Mouse (Mus musculus) neural tube, embryonic 12.5 days (tissue): ENCODE measurements at regions not wholly inside any gene's neighbourhood (a gene's known extent, or its start where the extent isn't known, plus 50 kb on each side); places are given as distances from the start of the nearest gene placed in this dataset.

Experiments used
- ATAC-seq: fragments of 200-750 bp; cut with Nextera tagmentation; 2 replicates; pipeline ENCODE4 v1.8.0; 2017; ENCODE audit warnings: low read depth, mild to moderate bottlenecking, moderate TSS enrichment, moderate library complexity; ENCODE audit not compliant: low FRiP score
- H3K27ac ChIP-seq: fragments of 300-500 bp; sonication (generic); 2 replicates; pipeline ENCODE4 v1.5.1; 2016
- H3K27me3 ChIP-seq: fragments of 300-500 bp; sonication (generic); replicated peaks from 2 replicates; pipeline ENCODE4 v1.6.1; 2016; ENCODE audit warnings: mild to moderate bottlenecking
- H3K36me3 ChIP-seq: fragments of 300-500 bp; sonication (generic); 2 replicates; pipeline ENCODE4 v1.6.1; 2016; ENCODE audit warnings: mild to moderate bottlenecking
- H3K4me1 ChIP-seq: fragments of 300-500 bp; sonication (generic); 2 replicates; pipeline ENCODE4 v1.6.1; 2016
- H3K4me2 ChIP-seq: fragments of 300-500 bp; sonication (generic); replicated peaks from 2 replicates; pipeline ENCODE4 v1.6.1; 2016; ENCODE audit warnings: mild to moderate bottlenecking
- H3K4me3 ChIP-seq: fragments of 300-500 bp; sonication (generic); 2 replicates; pipeline ENCODE4 v1.5.1; 2016
- H3K9ac ChIP-seq: fragments of 300-500 bp; sonication (generic); 2 replicates; pipeline ENCODE4 v1.6.1; 2016; ENCODE audit warnings: mild to moderate bottlenecking
- H3K9me3 ChIP-seq: fragments of 300-500 bp; sonication (generic); 2 replicates; pipeline ENCODE4 v1.6.1; 2016; ENCODE audit warnings: mild to moderate bottlenecking
- WGBS: fragments of 180-500 bp; shearing (Covaris S2); methylation state at CpG from one replicate; pipeline ENCODE4 v1.1.7; 2016; 5-methylcytosine and 5-hydroxymethylcytosine counted together

DNA sequence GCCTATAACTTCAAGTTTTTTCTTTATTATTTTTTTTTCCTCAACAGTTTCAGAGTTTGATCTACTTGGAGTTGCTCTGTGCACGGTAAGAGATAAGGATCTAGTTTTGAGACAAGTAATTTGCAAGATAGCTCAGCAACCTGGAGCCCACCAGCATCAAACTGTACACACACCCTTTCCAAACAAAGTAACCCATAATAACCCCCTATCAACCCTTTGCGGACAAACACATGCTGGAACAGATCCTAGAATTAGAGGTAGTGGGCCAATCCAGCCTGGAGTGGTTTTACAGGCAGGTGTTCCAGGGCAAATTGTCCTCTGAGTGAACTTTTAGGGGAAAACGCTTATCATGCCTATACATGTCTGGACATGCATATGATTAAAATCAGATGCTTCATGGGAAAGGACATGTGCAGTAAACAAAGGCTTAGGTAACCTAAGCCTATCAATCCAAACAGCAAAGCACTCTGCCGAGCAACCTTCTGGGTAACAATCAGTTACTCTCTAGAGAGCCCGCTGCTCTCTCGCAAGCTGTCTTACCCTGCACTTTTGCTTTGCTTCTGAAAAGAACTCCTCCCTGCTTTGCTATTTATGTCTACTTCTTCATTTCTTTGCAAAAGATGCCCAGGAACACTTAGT lies 200.2 kb upstream of the Nabp1 start:
- no peaks in the 10 kb centered on the region for H3K36me3 ChIP-seq
- no peak overlapping the region for H3K4me3 ChIP-seq
- H3K4me1 ChIP-seq, result no peaks in the 10 kb centered on the region
- no peak overlapping the region for H3K27ac ChIP-seq
- no peak overlapping the region for H3K9ac ChIP-seq
- H3K9me3 ChIP-seq, result no peaks in the 10 kb centered on the region
- H3K27me3 ChIP-seq, result no peaks in the 10 kb centered on the region
- 76% methylated on average over 6 of the region's 6 CpGs for WGBS
- no peak for ATAC-seq
- no peak overlapping the region for H3K4me2 ChIP-seq

DNA sequence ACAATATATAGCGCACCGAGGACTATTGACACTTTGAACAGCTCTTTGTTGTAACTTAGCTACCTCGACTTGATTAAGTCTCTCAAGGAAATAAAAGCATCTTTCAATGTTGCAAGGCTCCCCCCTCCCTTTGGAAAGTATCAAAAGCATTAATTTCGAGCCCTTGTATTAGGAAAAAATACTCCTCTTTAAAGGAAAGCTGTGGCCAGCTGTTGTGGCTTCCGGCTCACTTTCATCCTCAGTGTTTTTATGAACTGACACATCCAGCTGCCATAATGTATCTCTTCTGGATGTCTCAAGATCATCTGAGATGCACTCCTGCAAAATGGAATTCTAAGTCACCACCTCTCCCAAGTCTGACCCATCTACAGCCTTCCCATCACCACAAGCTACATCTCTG lies 199.6 kb upstream of the Nabp1 start:
- Histone ChIP-seq H3K4me3 (no peak overlapping the region), H3K4me2 (no peak overlapping the region), H3K27me3 (no peaks in the 10 kb centered on the region), H3K27ac (no peak overlapping the region), H3K9me3 (no peaks in the 10 kb centered on the region), H3K9ac (no peak overlapping the region), H3K4me1 (no peaks in the 10 kb centered on the region), H3K36me3 (no peaks in the 10 kb centered on the region)
- WGBS, result 46% methylated on average over 5 of the region's 5 CpGs
- ATAC-seq, result no peak

DNA sequence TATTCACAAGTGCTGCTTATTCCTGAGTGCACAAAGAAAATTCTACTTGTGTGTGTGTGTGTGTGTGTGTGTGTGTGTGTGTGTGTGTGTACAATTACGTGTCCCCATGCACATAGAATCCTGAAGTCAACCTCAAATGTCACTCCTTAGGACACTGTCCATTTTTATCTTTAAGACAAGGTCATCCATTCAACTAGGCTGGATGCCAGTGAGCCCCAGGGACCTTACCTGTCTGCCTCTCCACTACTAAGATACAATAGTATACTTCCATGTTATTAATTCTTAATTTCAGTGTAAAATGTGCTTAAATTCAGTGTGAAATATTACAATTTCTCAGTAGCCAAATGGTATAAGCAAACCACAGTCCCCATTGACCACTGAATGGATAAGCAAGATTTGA lies 193.5 kb upstream of the Nabp1 start:
- WGBS, result 100% methylated on average over 1 of the region's 1 CpGs
- ATAC-seq, result no peak

DNA sequence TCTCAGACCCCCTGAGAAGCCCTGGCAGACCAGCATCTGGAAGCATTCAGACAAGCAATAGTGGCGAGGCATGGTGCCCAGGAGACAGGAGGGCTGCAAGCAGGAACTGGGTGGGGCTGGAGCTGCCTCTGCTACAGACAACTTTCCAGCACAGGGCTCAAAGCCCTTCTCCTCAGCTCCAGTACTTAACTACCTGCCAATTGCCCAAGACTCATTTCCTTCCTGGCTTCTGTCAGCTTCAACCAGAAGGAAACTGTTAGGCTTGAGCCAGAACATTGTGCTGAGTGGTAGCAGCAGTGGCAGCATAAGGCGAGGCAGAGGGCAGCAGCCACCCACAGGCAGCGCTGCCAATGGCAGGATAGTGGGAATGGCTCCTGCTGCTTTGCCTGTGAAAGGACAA lies 193.1 kb upstream of the Nabp1 start:
- H3K9ac ChIP-seq, result no peak overlapping the region
- H3K27me3 ChIP-seq, result no peaks in the 10 kb centered on the region
- H3K9me3 ChIP-seq, result no peaks in the 10 kb centered on the region
- WGBS, result 59% methylated on average over 3 of the region's 3 CpGs
- H3K27ac ChIP-seq, result no peak overlapping the region
- no peaks in the 10 kb centered on the region; the same call in 1 of the 2 replicates for H3K4me1 ChIP-seq
- H3K4me3 ChIP-seq, result no peak overlapping the region
- no peak for ATAC-seq
- no peaks in the 10 kb centered on the region for H3K36me3 ChIP-seq
- no peak overlapping the region for H3K4me2 ChIP-seq

More for the DNA sequence above, 193.5 kb upstream of the Nabp1 start:
- H3K4me3 ChIP-seq, result no peak overlapping the region
- no peak overlapping the region for H3K4me2 ChIP-seq
- H3K9ac ChIP-seq, result no peak overlapping the region
- H3K27me3 ChIP-seq, result no peaks in the 10 kb centered on the region
- H3K36me3 ChIP-seq, result no peaks in the 10 kb centered on the region
- H3K27ac ChIP-seq, result no peak overlapping the region
- H3K9me3 ChIP-seq, result no peaks in the 10 kb centered on the region
- H3K4me1 ChIP-seq, result no peaks in the 10 kb centered on the region; the same call in 1 of the 2 replicates

DNA sequence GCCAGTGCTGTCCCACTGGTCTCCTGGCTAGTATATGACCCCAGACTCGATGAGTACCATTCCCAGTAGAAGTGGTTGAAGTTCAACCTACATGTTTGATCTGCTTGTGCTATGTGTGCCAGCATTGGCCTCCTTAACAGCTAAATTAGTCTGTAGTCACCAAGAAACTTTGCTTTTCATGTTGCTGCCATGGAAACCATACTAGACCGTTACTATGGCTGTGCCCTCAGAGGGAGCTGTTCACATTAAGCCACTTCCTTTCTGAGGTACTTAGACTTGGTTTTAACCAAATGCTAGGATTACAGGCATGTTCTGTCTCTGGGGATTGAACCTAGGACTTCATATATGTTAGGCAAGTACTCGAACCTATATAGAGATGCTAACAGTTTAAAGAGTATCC lies 191.8 kb upstream of the Nabp1 start:
- Histone ChIP-seq H3K36me3 (no peaks in the 10 kb centered on the region), H3K9me3 (no peaks in the 10 kb centered on the region), H3K9ac (no peak overlapping the region), H3K4me3 (no peak overlapping the region), H3K4me1 (no peaks in the 10 kb centered on the region; the same call in 1 of the 2 replicates), H3K4me2 (no peak overlapping the region), H3K27me3 (no peaks in the 10 kb centered on the region), H3K27ac (no peak overlapping the region)
- WGBS, result 59% methylated on average over 3 of the region's 3 CpGs
- no peak for ATAC-seq

DNA sequence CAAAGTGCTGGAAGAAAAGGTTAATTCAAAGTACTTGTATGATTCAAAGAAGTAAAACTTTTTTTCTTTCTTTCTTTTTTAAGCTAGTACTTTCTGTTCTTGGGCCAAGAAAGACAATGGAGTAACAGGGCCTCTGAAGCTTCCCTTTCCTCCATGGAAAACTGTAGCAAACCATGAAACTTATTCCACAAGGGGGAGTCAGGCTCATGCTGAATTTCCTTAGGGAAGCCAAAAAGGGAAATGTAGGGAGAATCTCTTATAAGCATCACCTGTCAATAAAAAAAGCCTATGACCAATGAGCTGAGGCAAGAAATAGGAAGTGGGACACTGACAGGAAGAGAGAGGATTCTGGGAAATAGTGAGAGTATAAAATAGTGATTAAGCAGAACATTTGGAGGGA lies 190.7 kb upstream of the Nabp1 start:
- no peak overlapping the region for H3K4me3 ChIP-seq
- no peaks in the 10 kb centered on the region for H3K9me3 ChIP-seq
- H3K27ac ChIP-seq, result no peak overlapping the region
- H3K36me3 ChIP-seq, result no peaks in the 10 kb centered on the region
- ATAC-seq, result no peak
- H3K4me1 ChIP-seq, result no peaks in the 10 kb centered on the region; the same call in 1 of the 2 replicates
- H3K4me2 ChIP-seq, result no peak overlapping the region
- H3K27me3 ChIP-seq, result no peaks in the 10 kb centered on the region
- no peak overlapping the region for H3K9ac ChIP-seq

- H3K36me3 ChIP-seq, result no peaks in the 10 kb centered on the region
- H3K27me3 ChIP-seq, result no peaks in the 10 kb centered on the region
- no peak overlapping the region for H3K9ac ChIP-seq
- no peak overlapping the region for H3K27ac ChIP-seq
- H3K4me2 ChIP-seq, result no peak overlapping the region
- ATAC-seq, result no peak
- no peak overlapping the region for H3K4me3 ChIP-seq
- H3K9me3 ChIP-seq, result no peaks in the 10 kb centered on the region
- 89% methylated on average over 1 of the region's 1 CpGs for WGBS
- no peaks in the 10 kb centered on the region for H3K4me1 ChIP-seq
Measured at GRCm38 (mm10) chr1:51660531-51660930, 182.3 kb upstream of the Nabp1 start.

GRCm38 (mm10) chr1:51657203-51657602 lies 179.0 kb upstream of the Nabp1 start:
- no peak for ATAC-seq
- Histone ChIP-seq H3K4me3 (no peak overlapping the region), H3K36me3 (no peaks in the 10 kb centered on the region), H3K9me3 (no peaks in the 10 kb centered on the region), H3K27me3 (no peaks in the 10 kb centered on the region), H3K27ac (no peak overlapping the region), H3K9ac (no peak overlapping the region), H3K4me2 (no peak overlapping the region), H3K4me1 (no peaks in the 10 kb centered on the region)
- WGBS, result 85% methylated on average over 4 of the region's 4 CpGs

GRCm38 (mm10) chr1:51650653-51650995 lies 172.4 kb upstream of the Nabp1 start:
- H3K4me1 ChIP-seq, result no peaks in the 10 kb centered on the region
- no peak overlapping the region for H3K9ac ChIP-seq
- no peak overlapping the region for H3K4me3 ChIP-seq
- ATAC-seq, result peak; percentile 93
- WGBS, result 28% methylated on average over 3 of the region's 3 CpGs
- no peaks in the 10 kb centered on the region for H3K27me3 ChIP-seq
- no peaks in the 10 kb centered on the region for H3K9me3 ChIP-seq
- no peak overlapping the region for H3K27ac ChIP-seq
- no peak overlapping the region for H3K4me2 ChIP-seq
- H3K36me3 ChIP-seq, result no peaks in the 10 kb centered on the region

DNA sequence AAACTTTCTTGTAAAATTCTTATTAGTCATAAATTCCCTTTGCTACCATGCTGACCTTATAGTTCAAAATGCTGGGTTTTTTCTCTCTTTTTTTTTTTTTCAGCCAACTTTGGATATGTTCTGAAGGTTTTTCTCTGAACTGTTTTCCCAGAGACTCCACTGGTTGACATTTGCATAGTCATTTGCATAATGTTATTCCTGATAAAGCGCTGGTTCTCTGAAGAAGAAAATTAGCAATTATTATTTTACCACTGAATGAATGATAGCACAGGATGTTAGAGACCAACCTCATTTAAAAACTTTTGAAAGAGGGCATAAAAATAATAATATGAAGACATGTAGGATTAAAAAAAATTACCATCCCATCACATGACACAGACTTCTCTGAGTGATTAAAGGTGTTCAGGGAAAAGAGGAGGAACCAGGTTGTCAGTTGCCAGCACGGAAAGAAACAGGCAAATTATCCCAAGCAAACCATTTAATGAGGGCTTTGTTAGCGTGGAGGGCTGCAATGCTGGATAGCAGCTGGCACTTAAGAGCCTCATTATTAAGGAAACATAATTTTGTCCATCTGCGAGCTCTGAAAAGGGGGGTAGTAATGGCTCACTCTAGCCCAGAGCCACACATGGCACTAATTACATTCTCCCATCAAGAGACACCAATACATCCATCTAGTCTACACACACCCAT lies 171.9 kb upstream of the Nabp1 start:
- H3K4me2 ChIP-seq, result no peak overlapping the region
- WGBS, result 15% methylated on average over 4 of the region's 4 CpGs

DNA sequence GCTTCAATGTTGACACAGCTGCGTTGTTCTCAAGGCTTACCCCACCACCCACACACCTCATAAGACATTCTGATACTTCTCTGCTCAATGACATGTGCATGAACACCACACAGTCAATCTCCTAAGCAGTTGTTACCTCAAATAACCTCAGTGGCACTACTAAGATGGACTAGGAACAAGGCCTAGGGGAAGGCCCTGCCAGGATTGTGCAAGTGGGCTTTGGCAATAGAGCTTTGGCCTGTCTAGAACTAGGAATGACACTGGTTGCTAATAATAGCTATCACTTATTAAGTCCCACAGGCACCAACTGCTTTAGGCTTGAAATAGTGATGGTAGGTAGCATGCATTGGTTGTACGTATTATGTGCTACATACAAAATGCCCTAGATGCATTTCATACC lies 169.7 kb upstream of the Nabp1 start:
- Histone ChIP-seq H3K36me3 (no peaks in the 10 kb centered on the region), H3K4me3 (no peak overlapping the region), H3K27me3 (no peaks in the 10 kb centered on the region), H3K9ac (no peak overlapping the region), H3K27ac (no peak overlapping the region), H3K4me1 (no peaks in the 10 kb centered on the region), H3K4me2 (no peak overlapping the region), H3K9me3 (no peaks in the 10 kb centered on the region)
- WGBS, result 78% methylated on average over 2 of the region's 2 CpGs
- no peak for ATAC-seq

More for the DNA sequence above, 171.9 kb upstream of the Nabp1 start:
- peak; percentile 94 for ATAC-seq
- no peak overlapping the region for H3K27ac ChIP-seq
- H3K36me3 ChIP-seq, result no peaks in the 10 kb centered on the region
- H3K4me1 ChIP-seq, result no peaks in the 10 kb centered on the region
- H3K9ac ChIP-seq, result no peak overlapping the region
- H3K4me3 ChIP-seq, result no peak overlapping the region
- H3K9me3 ChIP-seq, result no peaks in the 10 kb centered on the region
- H3K27me3 ChIP-seq, result no peaks in the 10 kb centered on the region

- H3K27me3 ChIP-seq, result no peaks in the 10 kb centered on the region
- H3K27ac ChIP-seq, result no peak overlapping the region
- H3K4me2 ChIP-seq, result no peak overlapping the region
- ATAC-seq, result no peak
- WGBS, result 29% methylated on average over 2 of the region's 2 CpGs
- no peaks in the 10 kb centered on the region for H3K36me3 ChIP-seq
- H3K4me1 ChIP-seq, result no peaks in the 10 kb centered on the region
- H3K4me3 ChIP-seq, result no peak overlapping the region
- H3K9ac ChIP-seq, result no peak overlapping the region
- H3K9me3 ChIP-seq, result no peaks in the 10 kb centered on the region
Measured at GRCm38 (mm10) chr1:51644399-51644798, 166.2 kb upstream of the Nabp1 start.

GRCm38 (mm10) chr1:51643640-51644039 lies 165.4 kb upstream of the Nabp1 start:
- no peaks in the 10 kb centered on the region for H3K9me3 ChIP-seq
- no peaks in the 10 kb centered on the region for H3K4me1 ChIP-seq
- no peak for ATAC-seq
- H3K4me2 ChIP-seq, result no peak overlapping the region
- H3K27me3 ChIP-seq, result no peaks in the 10 kb centered on the region
- no peaks in the 10 kb centered on the region for H3K36me3 ChIP-seq
- no peak overlapping the region for H3K9ac ChIP-seq
- no peak overlapping the region for H3K27ac ChIP-seq
- no peak overlapping the region for H3K4me3 ChIP-seq
- WGBS, result 73% methylated on average over 3 of the region's 3 CpGs
